Mouse (Mus musculus) hindbrain, embryonic 16.5 days (tissue): ENCODE measurements at regions not wholly inside any gene's neighbourhood (a gene's known extent, or its start where the extent isn't known, plus 50 kb on each side); places are given as distances from the start of the nearest gene placed in this dataset.

ENCODE experiments used
- ATAC-seq: fragments of 200-750 bp; cut with Nextera tagmentation; 2 replicates; pipeline ENCODE4 v1.8.0; 2017; ENCODE audit warnings: moderate TSS enrichment, moderate library complexity
- H3K27ac ChIP-seq: fragments of 300-500 bp; sonication (generic); 2 replicates; pipeline ENCODE4 v1.5.1; 2014; ENCODE audit warnings: low read depth, mild to moderate bottlenecking, control low read depth, low read length, moderate library complexity
- H3K27me3 ChIP-seq: fragments of 300-500 bp; sonication (generic); replicated peaks from 2 replicates; pipeline ENCODE4 v1.6.1; 2014; ENCODE audit warnings: low read length; ENCODE audit not compliant: control insufficient read depth, insufficient read depth
- H3K36me3 ChIP-seq: fragments of 300-500 bp; sonication (generic); 2 replicates; pipeline ENCODE4 v1.6.1; 2014; ENCODE audit warnings: mild to moderate bottlenecking, low read length, moderate library complexity, mixed read lengths; ENCODE audit not compliant: control insufficient read depth, insufficient read depth
- H3K4me1 ChIP-seq: fragments of 300-500 bp; sonication (generic); 2 replicates; pipeline ENCODE4 v1.6.1; 2014; ENCODE audit warnings: low read depth, low read length; ENCODE audit not compliant: control insufficient read depth, insufficient read depth
- H3K4me2 ChIP-seq: fragments of 300-500 bp; sonication (generic); 2 replicates; pipeline ENCODE4 v1.6.1; 2014; ENCODE audit warnings: mild to moderate bottlenecking, low read length, control low read depth, moderate library complexity
- H3K4me3 ChIP-seq: fragments of 300-500 bp; sonication (generic); 2 replicates; pipeline ENCODE4 v1.5.1; 2014; ENCODE audit warnings: mild to moderate bottlenecking, low read length, control low read depth, moderate library complexity
- H3K9ac ChIP-seq: fragments of 300-500 bp; sonication (generic); 2 replicates; pipeline ENCODE4 v1.6.1; 2014; ENCODE audit warnings: low read depth, mild to moderate bottlenecking, control low read depth, low read length, moderate library complexity
- H3K9me3 ChIP-seq: fragments of 300-500 bp; sonication (generic); 2 replicates; pipeline ENCODE4 v1.6.1; 2014; ENCODE audit warnings: mild to moderate bottlenecking, low read length, moderate library complexity; ENCODE audit not compliant: control insufficient read depth
- WGBS: fragments of 180-500 bp; shearing (Covaris S2); extraction: QIAGEN DNeasy Blood & Tissue Kit; methylation state at CpG from one replicate; pipeline ENCODE4 v1.1.7; 2014; 5-methylcytosine and 5-hydroxymethylcytosine counted together

GRCm38 (mm10) chr15:27033261-27033660 is 137.9 kb upstream of the Fbxl7 start:
- WGBS: 81% methylated on average over 2 of the region's 2 CpGs
- H3K36me3 ChIP-seq: no peaks in the 10 kb centered on the region
- ATAC-seq: no peak

GRCm38 (mm10) chr15:27043788-27044187 is 148.4 kb upstream of the Fbxl7 start:
- no peak overlapping the region for H3K4me2 ChIP-seq
- H3K9me3 ChIP-seq: no peaks in the 10 kb centered on the region
- H3K9ac ChIP-seq: no peak overlapping the region
- no peak overlapping the region for H3K27ac ChIP-seq
- no peaks in the 10 kb centered on the region for H3K36me3 ChIP-seq
- no peaks in the 10 kb centered on the region for H3K27me3 ChIP-seq
- no peak overlapping the region for H3K4me3 ChIP-seq
- 78% methylated on average over 4 of the region's 4 CpGs for WGBS
- no peaks in the 10 kb centered on the region for H3K4me1 ChIP-seq
- no peak for ATAC-seq

More at GRCm38 (mm10) chr15:27033261-27033660, 137.9 kb upstream of the Fbxl7 start:
- Histone ChIP-seq H3K9ac (no peak overlapping the region), H3K27me3 (no peaks in the 10 kb centered on the region), H3K27ac (no peak overlapping the region), H3K9me3 (no peaks in the 10 kb centered on the region), H3K4me2 (no peak overlapping the region), H3K4me3 (no peak overlapping the region), H3K4me1 (no peaks in the 10 kb centered on the region)

- H3K36me3 ChIP-seq: no peaks in the 10 kb centered on the region
- no peak for ATAC-seq
- no peak overlapping the region for H3K9ac ChIP-seq
- H3K9me3 ChIP-seq: no peaks in the 10 kb centered on the region
- H3K4me1 ChIP-seq: no peaks in the 10 kb centered on the region
- no peak overlapping the region for H3K27ac ChIP-seq
- H3K4me2 ChIP-seq: no peak overlapping the region
- no peaks in the 10 kb centered on the region for H3K27me3 ChIP-seq
- no peak overlapping the region for H3K4me3 ChIP-seq
- WGBS: 87% methylated on average over 2 of the region's 2 CpGs
These were observed 155.3 kb upstream of the Fbxl7 start for GRCm38 (mm10) chr15:27050673-27051072.

GRCm38 (mm10) chr15:27063456-27063855 is 168.1 kb upstream of the Fbxl7 start:
- Histone ChIP-seq H3K4me1 (no peaks in the 10 kb centered on the region; the same call in 1 of the 2 replicates), H3K4me2 (no peak overlapping the region), H3K9ac (no peak overlapping the region), H3K9me3 (no peaks in the 10 kb centered on the region), H3K27ac (no peak overlapping the region), H3K27me3 (no peaks in the 10 kb centered on the region), H3K36me3 (no peaks in the 10 kb centered on the region), H3K4me3 (no peak overlapping the region)
- no peak for ATAC-seq

DNA sequence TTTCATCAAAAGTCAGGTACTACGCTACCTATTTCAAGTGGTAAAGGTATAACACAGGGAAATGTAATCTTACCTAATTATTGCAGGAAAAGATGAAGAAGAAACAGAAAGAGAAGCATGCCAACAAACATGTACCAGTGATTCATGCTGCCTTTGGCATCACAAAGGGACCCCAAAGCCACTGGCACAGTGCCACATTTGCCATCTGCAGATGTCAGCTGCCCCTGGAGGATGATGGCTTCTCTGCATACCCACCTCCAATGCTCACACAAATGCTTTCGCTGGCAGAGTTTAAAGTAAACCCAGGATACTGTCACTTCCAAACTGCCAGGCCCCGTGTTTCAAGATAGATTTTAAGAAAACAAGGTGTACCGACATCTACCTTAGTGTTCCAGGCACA is 168.6 kb upstream of the Fbxl7 start:
- ATAC-seq: peak; percentile 90
- Histone ChIP-seq H3K27me3 (no peaks in the 10 kb centered on the region), H3K9ac (no peak overlapping the region), H3K36me3 (no peaks in the 10 kb centered on the region), H3K9me3 (no peaks in the 10 kb centered on the region), H3K4me3 (no peak overlapping the region), H3K4me2 (no peak overlapping the region), H3K27ac (no peak overlapping the region), H3K4me1 (no peaks in the 10 kb centered on the region; the same call in 1 of the 2 replicates)
- WGBS: 63% methylated on average over 4 of the region's 4 CpGs

DNA sequence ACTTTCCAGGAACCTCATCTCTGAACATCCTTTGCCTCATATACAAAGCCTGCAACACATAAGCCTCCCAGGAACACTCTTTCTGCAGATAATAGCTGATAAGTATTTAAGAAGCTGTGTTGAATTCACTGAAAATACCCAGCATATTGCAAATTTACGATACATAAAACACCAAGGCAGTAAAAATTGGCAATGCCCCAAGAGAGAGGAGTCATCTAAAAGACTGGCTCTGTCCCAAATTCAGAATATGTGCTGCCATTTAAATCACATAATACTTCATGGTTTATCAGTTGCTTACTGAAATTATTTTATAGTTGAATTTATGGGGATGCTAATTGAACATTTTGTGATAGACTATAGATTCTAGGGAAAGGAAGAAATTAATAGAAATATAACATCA is 172.3 kb upstream of the Fbxl7 start:
- no peak overlapping the region for H3K27ac ChIP-seq
- 41% methylated on average over 1 of the region's 1 CpGs for WGBS
- no peak overlapping the region for H3K9ac ChIP-seq
- no peaks in the 10 kb centered on the region for H3K27me3 ChIP-seq
- H3K4me2 ChIP-seq: no peak overlapping the region
- ATAC-seq: no peak
- no peak overlapping the region for H3K4me3 ChIP-seq
- H3K36me3 ChIP-seq: no peaks in the 10 kb centered on the region
- H3K9me3 ChIP-seq: no peaks in the 10 kb centered on the region
- no peaks in the 10 kb centered on the region; the same call in 1 of the 2 replicates for H3K4me1 ChIP-seq

GRCm38 (mm10) chr15:27077926-27078325 is 182.5 kb upstream of the Fbxl7 start:
- ATAC-seq: no peak
- Histone ChIP-seq H3K4me2 (no peak overlapping the region), H3K4me1 (no peaks in the 10 kb centered on the region), H3K27me3 (no peaks in the 10 kb centered on the region), H3K9ac (no peak overlapping the region), H3K36me3 (no peaks in the 10 kb centered on the region), H3K9me3 (no peaks in the 10 kb centered on the region), H3K27ac (no peak overlapping the region), H3K4me3 (no peak overlapping the region)
- 86% methylated on average over 4 of the region's 4 CpGs for WGBS

- ATAC-seq: no peak
- Histone ChIP-seq H3K4me1 (no peaks in the 10 kb centered on the region), H3K36me3 (no peaks in the 10 kb centered on the region), H3K4me2 (no peak overlapping the region), H3K27me3 (no peaks in the 10 kb centered on the region), H3K4me3 (no peak overlapping the region), H3K9ac (no peak overlapping the region), H3K27ac (no peak overlapping the region), H3K9me3 (no peaks in the 10 kb centered on the region)
- 81% methylated on average over 5 of the region's 5 CpGs for WGBS
These were observed 187.4 kb upstream of the Fbxl7 start for GRCm38 (mm10) chr15:27082826-27083225.

GRCm38 (mm10) chr15:27083596-27083995 is 188.2 kb upstream of the Fbxl7 start:
- ATAC-seq: peak; percentile 72
- 56% methylated on average over 6 of the region's 6 CpGs for WGBS
- H3K4me3 ChIP-seq: no peak overlapping the region
- H3K36me3 ChIP-seq: no peaks in the 10 kb centered on the region
- H3K4me2 ChIP-seq: no peak overlapping the region
- H3K9ac ChIP-seq: no peak overlapping the region
- H3K4me1 ChIP-seq: no peaks in the 10 kb centered on the region
- no peak overlapping the region for H3K27ac ChIP-seq
- no peaks in the 10 kb centered on the region for H3K9me3 ChIP-seq
- H3K27me3 ChIP-seq: no peaks in the 10 kb centered on the region

- Histone ChIP-seq H3K27ac (no peak overlapping the region), H3K4me1 (no peaks in the 10 kb centered on the region), H3K27me3 (no peaks in the 10 kb centered on the region), H3K9ac (no peak overlapping the region), H3K4me3 (no peak overlapping the region), H3K36me3 (no peaks in the 10 kb centered on the region), H3K4me2 (no peak overlapping the region), H3K9me3 (no peaks in the 10 kb centered on the region)
- ATAC-seq: no peak
- 88% methylated on average over 6 of the region's 6 CpGs for WGBS
These were observed 193.8 kb upstream of the Fbxl7 start for GRCm38 (mm10) chr15:27089155-27089554.
